In the genomic region with DNA sequence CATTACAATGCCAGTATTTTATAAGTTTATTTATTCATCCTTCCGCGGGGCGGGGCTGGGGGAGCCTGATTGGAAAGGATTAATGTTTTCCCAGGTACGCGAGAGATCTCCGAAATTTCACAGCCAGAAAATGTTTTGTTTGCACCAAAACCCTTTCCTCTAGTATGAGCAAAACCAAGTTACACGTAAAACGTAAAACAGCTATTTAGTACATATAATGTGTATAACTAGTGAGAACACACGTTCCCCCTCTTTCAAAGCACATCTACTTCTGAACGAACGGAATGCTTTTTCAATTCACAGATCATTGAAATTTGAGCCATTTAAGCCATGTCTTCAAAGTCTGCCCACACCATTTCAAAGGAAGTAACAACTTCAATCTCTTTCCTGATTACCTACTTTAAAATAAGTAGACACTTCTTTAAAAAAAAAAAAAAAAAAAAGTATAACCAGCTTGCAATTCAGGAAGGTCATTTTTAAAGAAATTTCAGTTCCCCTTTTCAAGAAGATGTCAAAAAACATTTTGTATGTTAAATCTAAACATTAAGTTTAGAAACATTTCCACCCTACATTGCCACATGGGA, we compare ENCODE assay signal across 8 mouse cellular contexts. TPM values are rescaled to one million over a fixed set of nuclear protein-coding genes. Genes with fewer than 3 reads are reported as not detected.
A peak's percentile ranks its signal among the peaks of the same experiment; 100 is the strongest.
DNase-seq lines count a peak whose midpoint lies in the region; ATAC-seq and TF ChIP-seq lines count a peak whose summit lies in the region.

No protein-coding gene starts in this region.

- no peaks in the 10 kb centered on the region for H3K9me3 ChIP-seq in embryonic facial prominence, embryonic 14.5 days (ENCODE audit: control insufficient read depth, low read length)
- no peaks in the 10 kb centered on the region for H3K9me3 ChIP-seq in limb, embryonic 10.5 days (replicated peaks)
- H3K9me3 ChIP-seq in neural tube, embryonic 15.5 days (replicated peaks): no peaks in the 10 kb centered on the region

- H3K27ac ChIP-seq in left cerebral cortex, adult 2 months: no peak overlapping the region
- peak overlapping the region; percentile 89 for H3K27ac ChIP-seq in embryonic facial prominence, embryonic 14.5 days (replicated peaks; ENCODE audit: low read depth, low read length)
- H3K27ac ChIP-seq in limb, embryonic 10.5 days: peak overlapping the region; percentile 94
- 0 out of 2 replicates have a peak overlapping the region, but pooled peaks have one; percentile 84 for H3K27ac ChIP-seq in neural tube, embryonic 15.5 days (replicated peaks)

- no peaks in the 10 kb centered on the region for H3K27me3 ChIP-seq in embryonic facial prominence, embryonic 14.5 days (replicated peaks; ENCODE audit: control insufficient read depth, insufficient read depth, low read length)
- no peaks in the 10 kb centered on the region for H3K27me3 ChIP-seq in limb, embryonic 10.5 days (ENCODE audit: low read depth, poor library complexity, severe bottlenecking)
- no peaks in the 10 kb centered on the region for H3K27me3 ChIP-seq in neural tube, embryonic 15.5 days (replicated peaks)

- peak overlapping the region; percentile 88 for H3K9ac ChIP-seq in embryonic facial prominence, embryonic 14.5 days (ENCODE audit: low read depth, low read length)
- H3K9ac ChIP-seq in neural tube, embryonic 15.5 days (replicated peaks): peak overlapping the region; percentile 66; the same call in 1 of the 2 replicates

- H3K4me3 ChIP-seq in left cerebral cortex, adult 2 months: peak overlapping the region; percentile 92
- H3K4me3 ChIP-seq in embryonic facial prominence, embryonic 14.5 days (ENCODE audit: low read depth, low read length): peak overlapping the region; percentile 79
- H3K4me3 ChIP-seq in limb, embryonic 10.5 days: peak overlapping the region; percentile 88
- H3K4me3 ChIP-seq in neural tube, embryonic 15.5 days (replicated peaks): peak overlapping the region; percentile 84

- no peak for DNase-seq in left cerebral cortex, adult 2 months (ENCODE audit: extremely low spot score in 1 of 2, low spot score in 2 of 2)
- DNase-seq in left cerebral cortex, postnatal 10 days (ENCODE audit: extremely low spot score in 1 of 2, low spot score in 2 of 2): no peak
- DNase-seq in embryonic facial prominence, embryonic 14.5 days (ENCODE audit: low spot score): no peak
- peak; percentile 35 for DNase-seq in limb, embryonic 10.5 days (ENCODE audit: low spot score)
- DNase-seq in adrenal gland, adult 18-20 months (ENCODE audit: low spot score in 2 of 2): no peak
- DNase-seq in frontal cortex, postnatal 10 days (ENCODE audit: low spot score in 2 of 2): no peak
- no peak for DNase-seq in urinary bladder, postnatal 10 days (ENCODE audit: low spot score)

- H3K4me1 ChIP-seq in embryonic facial prominence, embryonic 14.5 days (ENCODE audit: control insufficient read depth, insufficient read depth, low read length): peaks cover 15% of the 10 kb centered on the region
- H3K4me1 ChIP-seq in limb, embryonic 10.5 days: peaks cover 13% of the 10 kb centered on the region
- H3K4me1 ChIP-seq in neural tube, embryonic 15.5 days: peaks cover 11% of the 10 kb centered on the region

- H3K4me2 ChIP-seq in embryonic facial prominence, embryonic 14.5 days (ENCODE audit: low read depth, low read length): peak overlapping the region; percentile 85
- H3K4me2 ChIP-seq in neural tube, embryonic 15.5 days: peak overlapping the region; percentile 75

- no peaks in the 10 kb centered on the region for H3K36me3 ChIP-seq in embryonic facial prominence, embryonic 14.5 days (ENCODE audit: control insufficient read depth, insufficient read depth, low read length)
- H3K36me3 ChIP-seq in limb, embryonic 10.5 days: no peaks in the 10 kb centered on the region
- no peaks in the 10 kb centered on the region for H3K36me3 ChIP-seq in neural tube, embryonic 15.5 days

- intact Hi-C loops in left cerebral cortex, adult 2 months (cut with DNase I): loop anchor here (1.0 to 5.0 kb wide), 3 partner anchors 113 to 361 kb away; partner anchors contain the start of genes Susd1 and Ugcg
- intact Hi-C loops in left cerebral cortex, postnatal 10 days (cut with DNase I): loop anchor here (5.0 kb wide), 3 partner anchors 83 to 453 kb away; no protein-coding TSS in a partner anchor

- TF ChIP-seq CTCF in left cerebral cortex, adult 2 months (IDR thresholded peaks at IDR 0.05): no peak

- WGBS in embryonic facial prominence, embryonic 14.5 days: 8% methylated on average over 11 of the region's 11 CpGs
- WGBS in limb, embryonic 10.5 days: 13% methylated on average over 11 of the region's 11 CpGs
- WGBS in neural tube, embryonic 15.5 days: 17% methylated on average over 11 of the region's 11 CpGs

- ATAC-seq in embryonic facial prominence, embryonic 14.5 days (ENCODE audit: low read depth): no peak
- no peak for ATAC-seq in neural tube, embryonic 15.5 days (ENCODE audit: low FRiP score)

RNA-seq across cellular contexts. Expression of gene Ptbp3, which starts 0.9 kb away (rescaled TPM):
- 10 to 100 TPM; 27.6 to 29.3 TPM for total RNA-seq in left cerebral cortex, adult 2 months (2021)
- 10 to 100 TPM; 24.9 to 27.4 TPM for total RNA-seq in left cerebral cortex, postnatal 10 days (2021)
- 53.0 and 55.5 TPM in 2 replicates for polyA plus RNA-seq in embryonic facial prominence, embryonic 14.5 days (2014; fragmentation: Nextera tagmentation; extraction: Ambion mirVana)
- 34.4 and 37.4 TPM in 2 replicates for polyA plus RNA-seq in limb, embryonic 10.5 days (2016; fragmentation: Nextera tagmentation; extraction: Ambion mirVana)
- polyA plus RNA-seq in neural tube, embryonic 15.5 days (2015; fragmentation: Nextera tagmentation; extraction: Ambion mirVana): 17.3 and 27.9 TPM in 2 replicates
- total RNA-seq in adrenal gland, adult 18-20 months (2021): 100 to 1,000 TPM in 1 of 2 experiments, 10 to 100 TPM in 1; 80.6 to 101 TPM

RNA-seq across cellular contexts. Expression of gene Hsdl2, which starts 31.3 kb away (rescaled TPM):
- 10 to 100 TPM; 25.0 to 27.3 TPM for total RNA-seq in left cerebral cortex, adult 2 months (2021)
- 10 to 100 TPM; 21.8 to 22.7 TPM for total RNA-seq in left cerebral cortex, postnatal 10 days (2021)
- polyA plus RNA-seq in embryonic facial prominence, embryonic 14.5 days (2014; fragmentation: Nextera tagmentation; extraction: Ambion mirVana): 23.1 and 25.4 TPM in 2 replicates
- polyA plus RNA-seq in limb, embryonic 10.5 days (2016; fragmentation: Nextera tagmentation; extraction: Ambion mirVana): 14.5 and 15.3 TPM in 2 replicates
- polyA plus RNA-seq in neural tube, embryonic 15.5 days (2015; fragmentation: Nextera tagmentation; extraction: Ambion mirVana): 40.0 and 43.0 TPM in 2 replicates
- total RNA-seq in adrenal gland, adult 18-20 months (2021): 100 to 1,000 TPM in 1 of 2 experiments, 10 to 100 TPM in 1; 69.3 to 117 TPM
